Comparison of ENCODE assay signal across 8 mouse cellular contexts in genomic region chrX:77487922-77488799, GRCm38 (mm10). TPM values are rescaled to one million over a fixed set of nuclear protein-coding genes. Genes with fewer than 3 reads are reported as not detected.
DNase-seq lines count a peak whose midpoint lies in the region; ATAC-seq lines count a peak whose summit lies in the region.
"Had no signal": no experiment of that assay in that cellular context is flagged by ENCODE, and none has a peak within 500 bp of the region (broad histone marks: within the 10 kb centered on the region; RNA-seq: fewer than 3 reads in every experiment).

No protein-coding gene starts in this region.

- H3K27ac ChIP-seq in kidney, embryonic 16.5 days (ENCODE audit: low read length) = no peak overlapping the region

- H3K4me2 ChIP-seq in kidney, embryonic 16.5 days (replicated peaks; ENCODE audit: low read depth, low read length) = no peak overlapping the region

- H3K4me1 ChIP-seq in kidney, embryonic 16.5 days (ENCODE audit: insufficient read depth, low read length) = no peaks in the 10 kb centered on the region

- H3K36me3 ChIP-seq in kidney, embryonic 16.5 days (ENCODE audit: insufficient read depth, low read length) = no peaks in the 10 kb centered on the region

- DNase-seq in kidney, adult 18-20 months = peak; percentile 9
- DNase-seq in NIH3T3 (ENCODE audit: low read depth) = peak; percentile 77
- peak; percentile 68 for DNase-seq in adrenal gland, postnatal 14 days
- peak; percentile 15 to 20 for DNase-seq in kidney, adult 8-10 months
- DNase-seq in retina, postnatal 1 day = no peak
- DNase-seq in spleen, postnatal 4 days (ENCODE audit: low spot score in 2 of 2) = no peak

- H3K9me3 ChIP-seq in kidney, embryonic 16.5 days (ENCODE audit: low read length) = 0 out of 2 replicates have a peak, but pooled peaks cover 2% of the 10 kb centered on the region

- 62% methylated on average over 7 of the region's 7 CpGs for WGBS in kidney, embryonic 16.5 days

- no peak overlapping the region for H3K9ac ChIP-seq in kidney, embryonic 16.5 days (replicated peaks; ENCODE audit: low read length)

- no peak overlapping the region for H3K4me3 ChIP-seq in kidney, embryonic 16.5 days (ENCODE audit: low read length)
- H3K4me3 ChIP-seq: erythroblast, embryonic 14.5 days had no signal

- H3K27me3 ChIP-seq in kidney, embryonic 16.5 days (ENCODE audit: insufficient read depth, low read length) = no peaks in the 10 kb centered on the region

- no peak for ATAC-seq in kidney, embryonic 16.5 days (ENCODE audit: low FRiP score, low TSS enrichment)

RNA-seq across cellular contexts. Expression of gene Tbl1x, which starts 22.7 kb away (rescaled TPM):
- polyA plus RNA-seq in kidney, embryonic 16.5 days (2015; fragmentation: Nextera tagmentation; extraction: Ambion mirVana) = 79.6 and 80.0 TPM in 2 replicates
- 64.3 and 65.5 TPM in 2 replicates for total RNA-seq in adrenal gland, postnatal 14 days (2021)

Comparison
In these comparisons a context has a peak if more than half of its experiments do, and no peak if none do; other contexts are left out.
1. DNase-seq: peak in kidney, adult 18-20 months (single experiment), NIH3T3 (single experiment), adrenal gland, postnatal 14 days (single experiment) and kidney, adult 8-10 months (2 of 2); none in retina, postnatal 1 day (single experiment) and spleen, postnatal 4 days (0 of 2).